Mouse (Mus musculus): ENCODE data around the gene Svep1. TPM values are rescaled to one million over a fixed set of nuclear protein-coding genes. Genes with fewer than 3 reads are reported as not detected.

Gene Svep1
- polyA plus RNA-seq, 1 experiment from 2014 or later = 0.33 TPM

DNA sequence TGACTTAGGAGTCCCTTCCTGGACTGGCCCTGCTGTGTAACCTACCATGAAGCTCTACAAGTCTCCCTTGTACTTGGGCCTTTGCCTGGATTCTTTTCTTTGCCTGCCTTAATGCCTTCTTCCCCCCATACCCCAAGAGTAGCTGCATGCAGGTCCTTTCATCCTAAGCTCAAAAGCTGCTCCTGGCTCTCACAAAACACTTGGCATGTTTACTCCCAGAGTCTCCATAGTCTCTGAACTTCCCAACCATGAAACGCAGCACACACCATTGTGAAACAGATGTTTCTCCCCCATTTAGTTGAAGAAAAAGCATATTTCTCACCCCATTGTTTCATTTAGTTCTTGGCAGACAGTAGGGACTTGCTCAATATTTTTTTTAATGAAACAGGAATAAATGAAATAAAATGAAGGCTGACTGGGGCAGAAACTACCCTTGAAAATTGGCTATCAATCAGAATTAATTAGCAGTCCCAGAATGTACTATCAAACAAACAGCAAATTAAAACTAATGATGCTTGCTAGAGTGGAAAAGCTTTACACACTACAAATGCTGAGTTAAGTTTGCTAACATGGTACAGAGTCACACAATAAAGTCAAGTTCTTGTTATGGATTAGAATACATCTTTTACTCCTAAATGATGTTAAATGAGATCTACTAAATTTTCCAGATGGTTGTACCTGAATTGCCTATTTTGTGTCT lies 72.9 kb downstream of the Svep1 start:
- no peaks in the 10 kb centered on the region for H3K27me3 ChIP-seq
- H3K4me2 ChIP-seq = no peak overlapping the region
- H3K36me3 ChIP-seq = no peaks in the 10 kb centered on the region
- no peak for DNase-seq
- ATAC-seq (ENCODE audit: low read depth) = no peak
- no peaks in the 10 kb centered on the region for H3K4me1 ChIP-seq (replicated peaks)
- H3K9ac ChIP-seq = no peak overlapping the region
- H3K9me3 ChIP-seq (replicated peaks) = no peaks in the 10 kb centered on the region
- WGBS (ENCODE audit: insufficient replicate concordance) = 63% methylated on average over 1 of the region's 1 CpGs
- no peak overlapping the region for H3K27ac ChIP-seq
- H3K4me3 ChIP-seq (replicated peaks) = no peak overlapping the region

DNA sequence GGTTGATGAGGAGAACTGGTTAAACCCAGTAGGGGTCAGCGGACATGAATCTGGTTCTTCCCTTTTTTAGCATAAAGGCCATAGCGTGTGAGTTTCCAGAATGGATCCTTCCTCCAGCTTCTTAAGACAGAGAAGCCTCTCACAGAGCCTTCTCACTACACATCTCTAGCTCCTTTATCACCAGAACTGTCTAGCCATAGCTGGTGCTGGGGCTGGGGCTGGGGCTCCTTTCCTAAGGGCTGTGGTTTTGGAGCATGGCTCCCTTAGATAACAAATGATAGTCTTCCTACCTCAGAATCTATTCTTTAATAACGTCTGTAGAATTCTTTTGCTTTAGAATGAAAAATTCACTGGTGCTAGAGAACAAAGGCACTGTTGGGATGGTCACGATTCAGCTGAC lies 76.8 kb downstream of the Svep1 start:
- DNase-seq (no peak), ATAC-seq (ENCODE audit: low read depth) (no peak)
- no peaks in the 10 kb centered on the region for H3K4me1 ChIP-seq (replicated peaks)
- H3K27me3 ChIP-seq = no peaks in the 10 kb centered on the region
- H3K4me3 ChIP-seq (replicated peaks) = no peak overlapping the region
- H3K36me3 ChIP-seq = no peaks in the 10 kb centered on the region
- H3K9ac ChIP-seq = no peak overlapping the region
- no peaks in the 10 kb centered on the region for H3K9me3 ChIP-seq (replicated peaks)
- H3K27ac ChIP-seq = no peak overlapping the region
- H3K4me2 ChIP-seq = no peak overlapping the region
- WGBS (ENCODE audit: insufficient replicate concordance) = 39% methylated on average over 4 of the region's 4 CpGs

DNA sequence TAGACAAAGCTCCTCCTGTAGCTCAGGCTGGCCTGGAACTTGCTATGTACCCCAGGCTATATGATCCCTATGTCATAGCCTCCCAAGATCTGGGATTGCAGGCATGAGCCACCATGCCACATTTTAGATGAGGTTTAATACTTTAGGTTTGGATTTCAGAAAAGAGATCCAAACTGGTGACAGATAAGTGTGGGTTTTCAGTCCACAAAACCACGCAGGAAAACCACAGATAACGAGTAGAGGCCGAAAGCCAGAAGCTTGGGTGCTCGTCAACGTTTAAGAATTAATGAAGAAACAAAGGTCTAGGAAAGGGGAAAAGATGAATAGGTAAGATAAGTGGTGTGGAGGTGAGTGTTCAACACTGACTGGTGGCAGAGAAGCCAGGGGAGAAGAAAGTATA lies 79.6 kb downstream of the Svep1 start:
- no peak overlapping the region for H3K27ac ChIP-seq
- no peak overlapping the region for H3K9ac ChIP-seq
- ATAC-seq (ENCODE audit: low read depth) (no peak), DNase-seq (no peak)
- no peaks in the 10 kb centered on the region for H3K9me3 ChIP-seq (replicated peaks)
- no peaks in the 10 kb centered on the region for H3K36me3 ChIP-seq
- WGBS (ENCODE audit: insufficient replicate concordance) = 8% methylated on average over 5 of the region's 5 CpGs
- H3K27me3 ChIP-seq = no peaks in the 10 kb centered on the region
- H3K4me2 ChIP-seq = no peak overlapping the region
- no peaks in the 10 kb centered on the region for H3K4me1 ChIP-seq (replicated peaks)
- no peak overlapping the region for H3K4me3 ChIP-seq (replicated peaks)

DNA sequence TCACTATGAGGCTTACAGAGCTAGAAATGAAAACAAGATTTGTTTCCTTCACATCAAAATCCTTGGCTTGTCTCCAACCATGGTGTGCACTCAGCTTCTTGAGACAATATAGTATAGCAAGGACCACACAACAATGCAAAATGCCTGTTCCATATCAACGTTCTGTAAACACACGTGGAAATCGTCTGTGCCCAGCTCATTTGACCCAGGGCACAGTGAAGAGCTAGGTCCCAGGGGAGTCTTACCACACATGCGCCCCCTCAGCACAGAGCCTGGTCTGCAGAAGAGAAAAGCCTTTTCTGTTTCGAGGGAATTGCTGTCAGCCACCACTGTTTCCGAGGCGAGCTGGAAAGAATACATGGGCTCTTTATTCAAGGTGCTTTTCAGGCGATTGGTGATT lies 91.2 kb downstream of the Svep1 start:
- no peaks in the 10 kb centered on the region for H3K36me3 ChIP-seq
- H3K4me2 ChIP-seq = no peak overlapping the region
- no peak overlapping the region for H3K27ac ChIP-seq
- DNase-seq = no peak
- H3K9ac ChIP-seq = no peak overlapping the region
- no peaks in the 10 kb centered on the region for H3K9me3 ChIP-seq (replicated peaks)
- H3K4me1 ChIP-seq (replicated peaks) = no peaks in the 10 kb centered on the region
- ATAC-seq (ENCODE audit: low read depth) = no peak
- no peak overlapping the region for H3K4me3 ChIP-seq (replicated peaks)
- H3K27me3 ChIP-seq = no peaks in the 10 kb centered on the region
- WGBS (ENCODE audit: insufficient replicate concordance) = 76% methylated on average over 8 of the region's 8 CpGs

DNA sequence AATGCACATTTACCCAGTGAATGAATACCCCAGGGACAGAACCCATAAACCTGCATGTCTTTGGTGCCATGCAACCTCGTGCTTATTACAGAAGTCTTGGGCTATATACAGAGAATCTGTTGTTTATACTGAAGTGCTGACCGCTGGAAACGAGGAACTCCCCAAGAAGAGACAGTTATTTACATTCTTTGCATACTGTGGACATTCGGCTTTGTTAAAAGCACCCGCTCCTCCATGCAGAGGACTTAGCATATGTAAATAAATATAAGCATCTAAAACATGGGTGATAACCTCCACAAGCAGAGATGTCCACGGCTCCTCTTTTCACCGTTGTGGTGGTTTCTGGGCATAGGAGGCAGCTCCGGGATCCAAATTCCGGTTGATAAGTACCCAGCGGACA lies 95.7 kb downstream of the Svep1 start:
- no peaks in the 10 kb centered on the region for H3K4me1 ChIP-seq (replicated peaks)
- 67% methylated on average over 10 of the region's 10 CpGs for WGBS (ENCODE audit: insufficient replicate concordance)
- no peak overlapping the region for H3K4me2 ChIP-seq
- H3K4me3 ChIP-seq (replicated peaks) = no peak overlapping the region
- no peak for DNase-seq
- H3K27me3 ChIP-seq = no peaks in the 10 kb centered on the region
- no peak overlapping the region for H3K9ac ChIP-seq
- no peak for ATAC-seq (ENCODE audit: low read depth)
- H3K27ac ChIP-seq = no peak overlapping the region
- H3K9me3 ChIP-seq (replicated peaks) = no peaks in the 10 kb centered on the region
- H3K36me3 ChIP-seq = no peaks in the 10 kb centered on the region

DNA sequence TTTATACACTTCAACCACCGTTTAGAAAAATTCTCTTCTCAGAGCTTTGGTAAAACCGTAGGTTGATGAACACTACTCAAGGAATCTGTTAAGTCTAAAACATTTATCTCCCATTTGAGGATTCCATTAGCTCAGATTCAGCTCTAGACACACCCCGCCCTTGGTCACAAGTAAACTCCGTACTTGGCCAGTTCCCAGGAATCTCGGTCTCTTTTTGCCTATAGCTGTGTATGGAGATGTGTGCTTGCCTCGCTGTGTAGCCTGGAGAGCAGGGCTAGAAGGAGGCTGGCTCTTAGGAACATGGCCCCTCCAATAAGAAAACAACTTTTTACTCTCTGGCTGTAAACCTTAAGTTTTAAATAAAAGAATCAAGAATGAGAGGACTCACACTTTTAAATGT lies 96.9 kb downstream of the Svep1 start:
- Histone ChIP-seq H3K4me1 (replicated peaks) (no peaks in the 10 kb centered on the region), H3K9me3 (replicated peaks) (no peaks in the 10 kb centered on the region), H3K9ac (no peak overlapping the region), H3K27ac (no peak overlapping the region), H3K27me3 (no peaks in the 10 kb centered on the region), H3K36me3 (no peaks in the 10 kb centered on the region), H3K4me2 (no peak overlapping the region), H3K4me3 (replicated peaks) (no peak overlapping the region)
- ATAC-seq (ENCODE audit: low read depth) = no peak
- no peak for DNase-seq
- 69% methylated on average over 6 of the region's 6 CpGs for WGBS (ENCODE audit: insufficient replicate concordance)

DNA sequence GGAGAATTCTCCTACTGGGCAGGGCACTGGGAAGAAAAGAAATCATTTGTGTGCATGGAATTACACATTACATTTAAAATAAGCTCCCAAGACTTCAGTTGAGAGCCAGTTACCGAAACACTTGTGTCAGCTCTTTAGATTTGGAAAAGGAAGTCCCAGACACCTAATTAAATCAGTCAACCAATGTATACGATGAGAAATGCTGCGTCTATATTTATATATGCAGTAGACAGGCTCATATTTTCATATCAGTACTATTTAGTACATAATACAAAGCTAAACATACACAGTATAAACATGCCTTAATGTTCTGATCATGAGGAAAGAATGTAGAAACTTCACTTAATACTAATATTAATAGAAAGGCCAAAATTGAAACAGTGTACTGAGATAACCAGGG lies 98.3 kb downstream of the Svep1 start:
- DNase-seq = no peak
- WGBS (ENCODE audit: insufficient replicate concordance) = 57% methylated on average over 3 of the region's 3 CpGs
- H3K4me3 ChIP-seq (replicated peaks) = no peak overlapping the region
- H3K27ac ChIP-seq = no peak overlapping the region
- no peak for ATAC-seq (ENCODE audit: low read depth)
- H3K9ac ChIP-seq = no peak overlapping the region
- H3K4me1 ChIP-seq (replicated peaks) = no peaks in the 10 kb centered on the region
- H3K36me3 ChIP-seq = no peaks in the 10 kb centered on the region
- H3K4me2 ChIP-seq = no peak overlapping the region
- H3K27me3 ChIP-seq = no peaks in the 10 kb centered on the region
- no peaks in the 10 kb centered on the region for H3K9me3 ChIP-seq (replicated peaks)

DNA sequence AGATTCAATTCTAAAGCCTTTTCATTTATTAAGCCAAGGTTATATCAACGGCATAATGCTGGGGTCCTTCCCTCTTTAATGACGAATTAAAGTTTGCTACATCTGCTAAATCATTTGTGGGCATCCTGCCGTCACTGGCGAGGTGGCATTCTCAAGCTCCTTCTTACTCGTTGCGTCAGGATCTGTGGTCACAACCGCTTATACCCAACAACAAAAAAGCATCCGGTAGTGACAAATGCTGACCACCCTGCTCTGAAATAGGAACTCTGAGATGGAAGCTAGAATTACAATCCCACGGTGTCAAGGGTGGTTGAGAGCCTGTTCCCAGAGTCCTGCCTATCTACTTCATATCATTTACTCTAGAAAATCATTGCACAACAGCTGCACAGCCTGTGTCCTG lies 108.9 kb downstream of the Svep1 start:
- Histone ChIP-seq H3K27me3 (no peaks in the 10 kb centered on the region), H3K9ac (no peak overlapping the region), H3K27ac (no peak overlapping the region), H3K4me1 (replicated peaks) (no peaks in the 10 kb centered on the region), H3K4me3 (replicated peaks) (no peak overlapping the region), H3K36me3 (no peaks in the 10 kb centered on the region), H3K4me2 (no peak overlapping the region), H3K9me3 (replicated peaks) (no peaks in the 10 kb centered on the region)
- WGBS (ENCODE audit: insufficient replicate concordance) = 51% methylated on average over 9 of the region's 9 CpGs
- ATAC-seq (ENCODE audit: low read depth) (no peak), DNase-seq (no peak)

DNA sequence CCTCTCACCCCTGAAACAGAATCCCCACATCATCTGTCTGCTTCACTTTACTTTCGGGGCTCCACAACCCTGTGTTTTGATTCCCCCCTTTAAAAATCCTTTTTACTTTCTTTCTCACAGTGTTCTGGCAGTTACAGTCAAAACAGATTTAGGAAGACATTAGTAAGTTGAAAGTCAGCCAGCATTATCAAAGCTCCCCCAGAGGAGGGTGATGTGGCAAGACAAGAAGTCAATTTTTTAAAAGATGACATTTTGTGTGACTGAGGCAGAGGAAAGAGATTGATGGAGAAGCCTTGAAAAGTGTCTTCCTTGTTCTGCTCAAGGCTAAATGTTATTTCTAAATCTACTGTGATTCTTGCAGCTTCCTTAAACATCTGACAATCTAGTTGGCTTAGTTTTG lies 119.9 kb downstream of the Svep1 start:
- no peak overlapping the region for H3K4me2 ChIP-seq
- no peak overlapping the region for H3K9ac ChIP-seq
- no peak overlapping the region for H3K27ac ChIP-seq
- no peaks in the 10 kb centered on the region for H3K27me3 ChIP-seq
- no peak for ATAC-seq (ENCODE audit: low read depth)
- no peaks in the 10 kb centered on the region for H3K4me1 ChIP-seq (replicated peaks)
- WGBS (ENCODE audit: insufficient replicate concordance) = 53% methylated on average over 1 of the region's 1 CpGs
- no peaks in the 10 kb centered on the region for H3K36me3 ChIP-seq
- H3K9me3 ChIP-seq (replicated peaks) = no peaks in the 10 kb centered on the region
- H3K4me3 ChIP-seq (replicated peaks) = no peak overlapping the region
- DNase-seq = no peak

DNA sequence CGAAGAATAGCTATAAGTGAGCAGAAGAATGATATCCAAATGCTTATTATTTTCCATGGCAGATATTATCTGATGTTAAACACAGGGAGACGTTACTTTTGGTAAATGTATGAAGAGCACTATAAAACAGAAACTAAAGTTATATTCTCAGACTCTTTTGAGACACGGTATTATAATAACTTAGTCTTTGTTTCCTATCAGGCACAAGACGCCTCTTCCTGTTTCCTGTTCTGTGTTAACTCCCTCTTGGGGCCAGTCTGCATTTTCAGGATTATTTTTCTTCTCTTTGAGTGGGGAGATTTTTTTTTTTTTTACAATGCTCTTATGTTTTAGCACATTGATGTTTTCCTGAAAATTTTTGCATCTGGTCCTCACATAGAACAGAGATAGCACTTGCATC lies 120.5 kb downstream of the Svep1 start:
- Histone ChIP-seq H3K9me3 (replicated peaks) (no peaks in the 10 kb centered on the region), H3K9ac (no peak overlapping the region), H3K4me2 (no peak overlapping the region), H3K4me3 (replicated peaks) (no peak overlapping the region), H3K27ac (no peak overlapping the region), H3K36me3 (no peaks in the 10 kb centered on the region), H3K27me3 (no peaks in the 10 kb centered on the region), H3K4me1 (replicated peaks) (no peaks in the 10 kb centered on the region)
- DNase-seq = no peak
- ATAC-seq (ENCODE audit: low read depth) = no peak
- 30% methylated on average over 4 of the region's 4 CpGs for WGBS (ENCODE audit: insufficient replicate concordance)

DNA sequence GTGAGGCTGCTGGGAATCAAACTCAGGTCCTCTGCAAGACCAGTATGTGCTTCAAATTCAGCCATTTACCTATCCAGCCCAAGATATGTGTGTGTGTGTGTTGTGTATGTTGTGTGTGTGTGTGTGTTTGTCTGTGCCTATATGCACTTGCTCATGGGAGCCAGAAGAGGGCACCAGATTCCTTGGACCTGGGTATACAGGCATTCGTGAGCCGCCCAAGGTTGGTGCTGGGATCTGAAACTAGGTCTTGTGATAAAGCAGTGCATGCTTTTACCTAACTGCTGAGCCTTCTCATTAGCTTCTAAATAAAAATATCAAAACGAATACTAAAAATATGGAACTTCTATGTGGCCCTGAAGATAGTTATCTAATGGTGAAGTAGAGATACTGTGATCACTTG lies 121.3 kb downstream of the Svep1 start:
- Histone ChIP-seq H3K9me3 (replicated peaks) (no peaks in the 10 kb centered on the region), H3K4me3 (replicated peaks) (no peak overlapping the region), H3K27me3 (no peaks in the 10 kb centered on the region), H3K4me2 (no peak overlapping the region), H3K4me1 (replicated peaks) (no peaks in the 10 kb centered on the region), H3K36me3 (no peaks in the 10 kb centered on the region), H3K9ac (no peak overlapping the region), H3K27ac (no peak overlapping the region)
- no peak for ATAC-seq (ENCODE audit: low read depth)
- DNase-seq = no peak
- 56% methylated on average over 3 of the region's 3 CpGs for WGBS (ENCODE audit: insufficient replicate concordance)

DNA sequence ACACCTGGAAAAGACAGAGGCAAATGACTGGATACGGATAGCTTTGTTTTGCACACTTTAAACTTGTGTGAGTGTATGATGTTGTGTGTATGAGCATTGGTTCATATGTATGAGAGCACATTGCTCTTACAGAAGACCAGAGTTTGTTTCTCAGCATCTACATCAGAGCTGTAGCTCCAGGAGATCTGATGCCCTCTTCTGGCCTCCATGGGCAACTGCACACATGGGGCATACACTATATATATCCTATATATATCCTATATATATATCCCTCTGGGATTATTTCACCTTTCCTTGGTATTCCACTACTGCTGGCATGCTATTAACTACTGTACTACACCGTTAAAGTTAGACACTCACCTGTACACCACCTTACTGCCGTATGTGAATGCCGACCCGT lies 122.5 kb downstream of the Svep1 start:
- Histone ChIP-seq H3K4me3 (replicated peaks) (no peak overlapping the region), H3K9me3 (replicated peaks) (no peaks in the 10 kb centered on the region), H3K27ac (no peak overlapping the region), H3K36me3 (no peaks in the 10 kb centered on the region), H3K9ac (no peak overlapping the region), H3K4me2 (no peak overlapping the region), H3K4me1 (replicated peaks) (no peaks in the 10 kb centered on the region), H3K27me3 (no peaks in the 10 kb centered on the region)
- ATAC-seq (ENCODE audit: low read depth) (no peak), DNase-seq (no peak)
- WGBS (ENCODE audit: insufficient replicate concordance) = 75% methylated on average over 5 of the region's 5 CpGs
